Mouse (Mus musculus) gastrocnemius, postnatal 14 days (tissue): ENCODE data around the gene Rapgef2. TPM values are rescaled to one million over a fixed set of nuclear protein-coding genes. Genes with fewer than 3 reads are reported as not detected.

Source experiments
- DNase-seq: peaks from one replicate; pipeline ENCODE4 v3.0.0; 2021; ENCODE audit warnings: mixed read lengths
- intact Hi-C: fragments of 180-260 bp; cut with DNase I; formaldehyde crosslinking; loops from one replicate; pipeline ENCODE4 v1.15.1; 2025; ENCODE audit warnings: low total_unique reads
- long read RNA-seq, 2 experiments: library from polyadenylated mRNA; stranded (forward); transcript quantifications; one replicate each; pipeline ENCODE4 v2.0.0; 2021
- total RNA-seq, 2 experiments: library from RNA; stranded (reverse); gene quantifications; 2 replicates each; pipeline ENCODE4 v1.2.3; 2021

Gene Rapgef2
- 10 to 100 TPM; 20.5 to 21.0 TPM for total RNA-seq
- long read RNA-seq, experiment 1, full-length matches to known transcripts, result 1 of 4 reads
- long read RNA-seq, experiment 1, partial matches to known transcripts, result 1 of 4 reads
- long read RNA-seq, experiment 1, other reads (novel, unspliced or antisense), result 2 of 4 reads
- long read RNA-seq, experiment 2, partial matches to known transcripts, result 5 of 8 reads
- long read RNA-seq, experiment 2, other reads (novel, unspliced or antisense), result 3 of 8 reads

DNA sequence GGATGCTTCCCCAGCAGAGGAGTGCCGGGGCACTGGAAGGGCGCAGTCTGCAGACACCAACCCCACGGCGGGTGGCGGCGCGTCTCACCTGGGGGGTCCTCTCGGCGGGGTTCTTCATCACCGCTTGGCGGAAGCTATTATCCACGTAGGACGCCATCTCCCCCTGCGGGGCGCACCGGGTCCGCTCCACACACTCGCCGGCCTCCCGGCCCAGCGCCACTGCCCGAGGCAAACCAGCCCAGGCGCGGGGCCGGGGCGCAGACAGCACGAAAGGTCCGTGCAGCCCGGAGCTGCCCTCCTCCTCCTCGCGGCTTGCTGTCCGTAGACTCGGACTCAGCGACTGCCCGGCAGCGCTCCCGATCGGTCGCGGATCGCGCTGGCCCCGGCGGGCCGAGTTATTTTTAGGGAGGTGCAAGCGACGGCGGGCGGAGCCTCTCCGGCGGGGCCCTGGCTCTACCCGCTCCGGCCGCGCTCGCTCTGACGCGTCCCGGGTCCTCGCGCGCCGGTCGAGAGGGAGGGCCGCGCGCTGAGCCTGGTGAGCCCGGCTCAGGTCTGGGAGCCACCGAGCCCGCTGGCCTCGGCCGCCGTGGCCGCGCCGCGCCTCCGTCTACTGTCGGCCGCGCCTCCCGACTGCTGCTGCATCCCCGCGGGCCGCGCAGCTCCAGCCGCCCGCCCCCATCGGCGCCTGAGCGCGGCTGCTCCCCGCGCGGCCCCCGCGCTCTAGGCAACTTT lies at the start of gene Rapgef2:
Gene Rapgef2, minus strand, starts transcription at position 142 of the 732 bp plus-strand sequence.
- intact Hi-C loops, result no loop called here
- DNase-seq, result peak; percentile 85

DNA sequence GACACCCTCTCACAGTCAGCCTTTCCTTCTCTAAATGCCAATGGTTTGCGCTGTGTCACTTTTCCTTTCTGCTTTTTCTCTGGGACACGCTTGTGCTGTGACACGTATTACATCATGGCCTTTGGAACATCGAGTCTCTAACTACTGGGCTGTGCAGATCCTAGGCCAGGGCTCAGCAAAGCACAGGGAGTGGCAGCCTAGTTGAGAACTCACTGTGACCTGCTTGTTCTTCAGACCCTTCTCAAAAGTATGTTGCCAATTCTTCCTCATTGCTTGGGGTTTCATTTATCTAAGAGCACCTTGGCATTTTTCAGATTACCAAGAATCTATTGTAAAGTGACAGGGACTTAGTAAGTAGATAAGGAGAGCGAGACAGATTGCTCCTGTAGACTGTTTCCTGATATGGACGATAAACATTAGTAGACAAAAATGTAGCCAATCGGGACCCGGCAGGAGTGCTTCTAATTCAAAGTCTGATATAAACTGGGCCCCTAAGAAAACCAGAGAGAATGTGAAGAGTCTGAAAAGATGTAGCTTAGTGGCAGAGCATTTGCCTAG lies 47.4 kb upstream of the Rapgef2 start:
- DNase-seq, result no peak
- intact Hi-C loops, result no loop called here

DNA sequence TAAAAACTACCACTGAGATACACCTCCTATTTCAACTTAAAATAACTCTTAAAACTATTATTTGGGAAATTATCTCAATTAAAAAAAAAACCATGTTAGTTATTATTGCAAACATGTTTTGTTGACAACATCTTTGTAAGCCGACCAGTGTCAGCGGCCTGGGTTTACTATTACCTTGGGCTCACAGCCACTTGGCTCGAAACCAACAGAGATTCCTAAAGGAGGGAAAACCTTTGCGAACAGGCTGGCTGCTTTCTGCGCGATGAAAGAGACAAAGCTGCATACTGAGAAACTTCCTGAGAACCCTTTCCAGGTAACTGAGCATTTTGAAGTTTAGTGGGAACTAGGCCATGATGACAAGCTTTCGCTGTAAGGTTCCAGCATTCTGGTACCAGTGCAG lies 46.7 kb upstream of the Rapgef2 start:
- intact Hi-C loops, result no loop called here
- DNase-seq, result no peak

DNA sequence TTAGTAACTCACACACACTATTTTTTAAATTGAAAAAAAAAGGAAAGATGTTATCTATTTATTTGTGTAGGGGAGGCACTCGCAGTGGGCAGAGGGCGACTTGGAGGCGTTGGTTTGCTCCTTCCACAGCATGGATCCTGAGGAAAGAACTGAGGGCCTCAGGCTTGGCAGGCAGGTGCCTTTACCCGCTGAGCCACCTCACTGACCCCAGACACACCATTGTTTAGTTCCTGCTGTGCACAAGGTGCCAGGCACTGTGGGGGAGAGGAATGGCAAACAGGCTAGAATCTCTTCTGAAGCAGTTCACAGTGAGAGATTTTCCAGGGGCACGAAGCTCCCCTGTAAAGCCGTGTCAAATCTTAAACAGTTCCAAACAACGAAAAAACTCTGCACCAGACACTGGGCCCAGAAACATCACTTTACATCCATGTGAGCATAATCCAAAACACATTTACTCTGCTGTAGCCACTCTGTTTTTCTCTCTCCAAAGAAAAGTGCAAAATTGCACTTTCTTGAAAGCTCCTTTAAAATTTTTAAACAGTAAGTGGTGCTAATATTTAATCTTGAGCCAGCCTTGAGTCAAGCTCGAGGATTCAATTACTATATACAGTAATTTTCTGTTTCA lies 43.5 kb upstream of the Rapgef2 start:
- intact Hi-C loops, result no loop called here
- DNase-seq, result no peak

DNA sequence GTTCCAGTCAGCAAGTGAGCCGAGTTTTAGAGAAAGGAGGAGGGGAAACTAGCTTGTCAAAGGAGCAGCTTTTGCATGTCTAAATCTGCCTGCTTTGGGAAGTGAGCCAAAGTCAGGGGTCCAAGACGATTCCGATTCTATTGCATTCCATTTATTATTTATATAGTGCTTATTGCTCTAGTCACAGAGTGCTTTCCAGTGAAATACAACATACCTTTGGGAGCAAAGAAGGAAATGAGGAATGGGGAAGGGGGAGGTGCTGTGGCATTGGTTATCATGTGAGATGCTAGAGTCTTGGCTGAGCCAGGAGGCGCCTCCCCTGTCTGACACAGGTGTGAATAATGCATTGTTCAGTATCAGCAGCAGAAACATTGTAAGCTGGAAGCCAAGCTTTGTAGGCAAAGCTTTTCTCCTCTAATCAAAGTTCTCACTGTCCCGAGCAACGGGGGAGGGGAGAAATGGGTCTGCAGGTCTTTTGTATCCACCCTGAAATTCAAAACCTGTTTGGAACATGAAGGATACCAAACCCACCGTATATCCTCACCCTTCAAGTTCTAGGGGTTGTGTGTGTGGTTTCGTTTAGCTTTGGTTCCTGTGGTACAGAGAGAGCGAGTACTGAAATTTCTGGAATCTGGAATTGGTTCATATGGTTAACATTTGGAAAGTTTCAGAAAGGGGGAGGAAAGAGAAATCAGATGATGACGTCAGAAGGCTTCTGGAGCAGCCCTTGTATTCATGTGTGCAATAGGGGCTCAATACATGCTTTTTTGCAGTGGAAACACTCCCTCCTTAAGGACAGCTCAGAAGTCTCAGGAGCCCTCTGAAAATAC lies 38.6 kb upstream of the Rapgef2 start:
- intact Hi-C loops, result no loop called here
- DNase-seq, result no peak

DNA sequence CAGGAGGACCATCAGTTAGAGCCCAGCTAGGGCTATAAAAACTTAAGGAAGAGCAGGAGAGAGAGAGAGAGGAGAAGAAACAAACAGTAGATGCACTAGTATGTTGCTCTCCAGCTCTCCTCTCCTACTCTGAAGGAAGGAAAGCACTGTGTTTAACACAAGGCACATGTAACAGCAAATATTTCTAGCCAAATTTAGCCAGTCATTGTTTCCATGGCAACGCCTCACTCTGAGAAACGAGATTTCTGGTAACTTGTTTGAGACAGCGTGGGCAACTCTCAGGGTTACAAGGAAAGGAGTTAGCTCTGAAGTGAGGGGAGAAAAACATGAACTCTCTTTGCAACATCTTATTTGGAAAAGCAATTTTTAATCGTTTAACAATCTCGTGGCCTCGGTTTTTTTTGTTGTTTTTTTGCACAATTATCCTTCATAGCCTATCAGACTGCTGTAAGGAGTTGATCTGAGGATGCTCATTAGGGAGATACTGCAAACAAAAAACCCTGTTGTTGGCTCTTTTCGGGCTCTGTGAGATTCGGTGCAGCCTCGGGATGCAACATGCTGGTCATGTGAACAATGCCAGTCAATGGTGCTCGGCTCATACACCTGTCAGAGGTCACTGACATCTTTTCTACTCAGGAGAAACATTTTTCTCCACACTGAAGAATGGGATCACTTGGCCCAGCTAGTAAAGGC lies 27.8 kb upstream of the Rapgef2 start:
- intact Hi-C loops, result no loop called here
- DNase-seq, result no peak

DNA sequence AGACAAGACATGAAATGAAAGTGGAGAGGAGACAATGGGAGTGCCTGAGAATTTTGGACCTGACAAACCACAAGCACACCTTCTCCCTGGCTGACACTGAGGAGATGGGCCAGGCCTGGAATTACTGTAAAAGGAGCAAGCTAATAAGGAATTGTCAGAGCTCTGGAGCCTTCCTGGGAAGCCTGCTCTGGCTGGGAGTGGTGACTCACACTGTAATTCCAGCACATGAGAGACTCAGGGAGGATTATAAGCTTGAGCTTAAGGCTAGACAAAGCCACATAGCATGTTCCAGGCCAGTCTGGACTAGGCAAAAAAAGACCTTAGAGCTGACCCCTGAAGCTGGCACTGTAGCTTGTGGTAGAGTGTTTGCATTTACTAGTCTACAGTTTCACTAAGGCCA lies 25.6 kb upstream of the Rapgef2 start:
- DNase-seq, result no peak
- intact Hi-C loops, result no loop called here

DNA sequence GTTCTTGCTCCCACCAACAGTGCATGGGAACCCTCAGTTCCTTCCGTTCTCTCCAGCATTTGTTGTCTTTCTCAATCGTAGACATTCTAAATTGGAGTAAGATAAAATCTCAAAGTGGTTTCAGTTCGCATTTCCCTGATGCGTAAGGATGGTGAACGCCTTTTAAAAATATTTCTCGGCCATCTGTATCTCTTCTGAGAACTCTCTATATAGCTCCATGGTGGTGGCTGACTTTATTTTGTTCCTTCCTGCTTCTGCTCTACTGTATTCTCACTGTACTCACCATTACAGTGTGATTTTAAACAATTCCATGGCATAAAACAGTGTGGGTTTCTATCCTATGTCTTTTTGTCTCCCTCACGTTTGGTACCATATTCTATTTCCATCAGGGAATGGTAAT lies 23.9 kb upstream of the Rapgef2 start:
- intact Hi-C loops, result no loop called here
- DNase-seq, result no peak

DNA sequence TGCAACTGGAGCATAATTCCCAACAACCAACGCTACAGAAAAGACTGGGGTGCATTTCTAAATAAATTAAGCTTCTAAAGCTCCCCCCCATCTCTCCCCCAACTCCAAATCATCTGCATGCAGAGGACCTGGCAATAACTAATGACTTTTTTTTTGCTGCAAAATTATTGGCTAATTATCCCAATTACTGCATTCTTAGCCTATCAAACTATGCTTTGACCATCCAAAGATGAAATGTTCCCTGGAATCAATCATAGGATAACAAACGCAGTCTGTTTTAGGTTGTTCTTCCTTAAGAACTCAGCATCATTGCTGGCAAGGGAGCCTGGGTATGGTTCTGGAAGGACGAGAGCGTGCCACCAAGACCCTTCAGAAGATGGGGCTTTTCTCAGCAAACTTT lies 22.3 kb upstream of the Rapgef2 start:
- no peak for DNase-seq

DNA sequence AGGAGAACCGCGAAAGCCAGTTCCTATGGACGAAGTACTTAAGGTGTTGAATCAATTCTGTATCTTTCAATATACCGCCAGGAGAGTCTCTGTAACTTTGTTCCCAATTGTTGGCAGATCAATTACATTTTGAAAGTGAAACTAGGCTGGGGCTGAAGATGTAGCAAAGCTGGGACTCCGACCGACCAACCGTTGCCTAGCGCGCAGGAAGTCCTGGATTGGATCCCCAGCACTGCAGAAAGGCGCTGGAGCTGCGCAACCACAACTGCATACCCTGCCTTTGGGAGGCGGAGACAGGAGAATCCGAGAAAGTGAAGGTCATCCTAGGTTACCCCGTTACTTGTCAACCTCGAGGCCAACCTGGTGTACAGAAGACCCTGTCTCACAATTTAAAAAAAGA lies 13.1 kb upstream of the Rapgef2 start:
- no peak for DNase-seq
- intact Hi-C loops, result no loop called here

More for the DNA sequence above, 22.3 kb upstream of the Rapgef2 start:
- intact Hi-C loops, result no loop called here

DNA sequence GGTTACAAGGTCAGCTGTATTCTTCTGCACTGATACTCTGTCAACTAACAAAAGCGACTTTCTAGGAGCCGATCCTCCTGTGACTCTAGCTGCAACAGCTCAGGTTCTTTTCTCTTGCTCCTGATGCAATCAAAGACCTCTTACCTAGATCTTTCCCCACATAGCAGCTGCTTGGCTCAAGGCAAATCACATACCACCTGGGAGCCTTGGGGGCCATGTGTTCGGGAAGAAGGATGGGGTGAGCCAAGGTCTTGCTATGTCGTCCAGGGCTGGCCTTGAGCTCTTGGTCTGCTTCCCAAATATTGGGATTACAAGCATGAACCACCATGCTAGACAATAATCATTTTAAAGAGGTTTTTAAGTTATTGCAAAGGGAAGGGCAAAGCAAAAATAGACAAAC lies 11.0 kb upstream of the Rapgef2 start:
- intact Hi-C loops, result no loop called here
- no peak for DNase-seq

DNA sequence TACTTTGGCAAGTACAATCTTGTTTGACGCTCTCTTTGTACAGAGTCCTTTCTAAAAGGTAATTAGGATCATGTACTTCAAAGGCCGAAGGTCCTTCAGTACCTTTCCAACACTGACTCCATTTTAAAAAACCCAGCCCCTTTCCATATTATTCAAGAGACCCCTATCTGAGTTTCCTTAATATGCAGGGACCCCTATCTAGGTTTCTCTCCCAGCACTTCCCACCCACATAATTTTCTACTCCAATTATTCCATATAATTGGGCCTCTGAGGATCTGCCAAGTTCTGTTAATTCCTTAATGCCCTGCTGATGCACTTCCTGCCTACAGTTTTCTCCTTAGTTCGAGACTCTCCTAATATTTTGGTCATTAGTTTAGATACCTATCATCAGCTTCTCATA lies 10.3 kb upstream of the Rapgef2 start:
- intact Hi-C loops, result no loop called here
- no peak for DNase-seq

DNA sequence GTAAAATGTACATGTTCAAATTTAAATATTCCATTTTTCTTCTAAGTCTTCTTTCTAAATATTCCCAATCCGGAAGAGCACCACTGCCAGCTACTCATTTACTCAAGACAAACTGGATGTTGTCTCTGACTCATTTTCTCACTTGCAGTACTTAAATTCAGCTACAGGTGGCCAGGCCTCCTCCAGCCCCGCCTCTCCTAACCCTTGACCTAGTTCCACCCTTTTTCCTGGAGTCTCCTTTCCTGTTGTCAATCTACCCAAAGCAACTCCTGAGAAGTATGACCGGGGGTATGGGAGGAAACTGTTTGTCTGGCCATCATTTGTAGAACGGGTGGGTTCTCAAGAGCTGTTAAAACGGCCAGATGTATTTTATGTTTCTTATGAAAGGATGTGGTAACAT lies 9.7 kb upstream of the Rapgef2 start:
- no peak for DNase-seq
- intact Hi-C loops, result no loop called here

DNA sequence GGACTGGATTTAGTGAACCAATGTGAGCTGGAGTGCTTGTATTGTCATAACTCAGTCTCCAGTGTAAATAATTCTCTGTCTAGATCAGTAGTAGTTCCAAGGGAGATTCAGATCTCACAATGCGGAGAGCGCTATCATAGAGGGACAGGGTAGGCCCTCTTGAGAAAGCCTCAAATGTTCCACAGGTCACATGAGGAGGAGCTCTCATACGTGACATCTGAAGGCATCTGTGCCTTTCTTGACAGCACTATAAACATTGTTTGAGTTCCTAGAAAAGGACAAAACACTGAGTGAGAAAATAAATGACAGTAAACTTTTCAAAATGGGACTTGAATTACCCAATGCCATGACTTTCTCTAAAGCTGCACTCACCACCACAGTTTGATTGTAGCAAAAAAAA lies 8.4 kb upstream of the Rapgef2 start:
- intact Hi-C loops, result no loop called here
- DNase-seq, result no peak

DNA sequence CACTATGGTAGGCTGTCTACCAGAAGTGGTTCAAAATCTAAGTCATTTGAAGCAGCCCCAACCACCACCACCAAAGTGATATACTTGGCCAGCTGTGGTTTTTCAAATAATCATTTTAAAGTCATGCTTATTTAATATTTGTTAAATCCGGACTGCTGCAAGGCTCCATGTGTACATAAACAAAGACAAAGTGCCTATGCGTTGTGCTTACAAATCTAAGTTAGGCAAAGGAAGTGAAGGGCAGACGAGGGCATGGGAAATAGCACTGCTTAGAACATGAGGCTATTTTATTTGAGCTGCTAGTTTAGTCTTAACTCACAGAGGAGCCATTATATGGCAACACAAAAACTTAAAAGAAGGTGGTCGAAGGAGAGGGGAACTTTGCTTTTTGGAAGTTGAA lies 6.7 kb upstream of the Rapgef2 start:
- no peak for DNase-seq
- intact Hi-C loops, result no loop called here

DNA sequence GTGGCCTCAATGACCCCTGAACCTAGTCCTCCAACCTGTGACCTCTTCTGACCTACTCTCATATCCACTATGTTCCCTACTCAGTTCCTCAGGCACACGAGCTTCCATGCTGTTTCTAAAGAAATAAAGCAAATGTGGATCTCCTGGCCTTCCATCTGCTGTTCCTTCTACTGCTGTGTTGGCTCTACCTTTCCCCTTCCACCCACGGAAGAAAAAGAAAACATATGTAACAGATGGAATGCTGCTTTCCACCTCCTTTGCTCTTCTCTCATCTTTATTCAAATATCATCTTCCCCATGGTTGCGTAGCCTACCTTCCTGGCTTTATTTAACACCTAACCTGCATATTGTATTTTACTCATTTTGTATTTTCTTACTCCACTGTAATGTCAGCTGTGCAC lies 2.7 kb upstream of the Rapgef2 start:
- intact Hi-C loops, result no loop called here
- no peak for DNase-seq

DNA sequence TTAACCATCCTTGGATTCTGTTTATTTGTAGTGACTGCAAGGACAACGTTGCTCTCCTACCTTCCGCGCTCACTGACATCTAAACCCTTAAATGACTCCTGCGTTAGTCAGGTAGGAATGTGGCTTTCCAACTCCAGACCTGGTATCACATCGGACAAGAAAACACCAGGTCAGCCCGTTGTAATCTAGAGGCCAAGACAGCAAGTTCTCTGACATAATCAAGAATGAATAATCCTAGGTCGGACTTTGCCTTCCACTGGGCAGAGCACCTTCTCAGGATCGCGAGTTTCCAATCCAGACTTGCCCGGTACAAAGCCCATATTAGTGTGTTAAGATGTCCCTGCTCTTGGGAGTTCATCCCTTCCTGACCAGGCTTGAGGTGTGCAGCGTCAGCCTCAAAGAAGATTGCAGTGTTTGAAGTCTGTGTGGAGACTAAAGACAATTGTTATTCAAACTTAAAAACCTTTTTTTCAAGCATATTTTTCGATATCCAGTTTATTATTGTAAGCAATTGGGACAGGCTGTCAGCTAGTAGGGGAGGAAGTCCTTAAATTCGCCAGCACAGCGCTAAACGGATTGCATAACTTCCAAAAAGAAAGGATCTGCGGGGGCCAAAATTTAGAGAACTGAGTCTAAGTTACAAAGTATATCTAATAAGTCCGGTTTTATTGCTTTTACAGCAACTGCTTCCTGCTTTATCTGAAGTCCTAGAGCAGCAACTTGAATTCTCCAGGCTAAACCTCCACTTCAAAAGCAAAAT lies 1.6 kb upstream of the Rapgef2 start:
- DNase-seq, result no peak
- intact Hi-C loops, result no loop called here

DNA sequence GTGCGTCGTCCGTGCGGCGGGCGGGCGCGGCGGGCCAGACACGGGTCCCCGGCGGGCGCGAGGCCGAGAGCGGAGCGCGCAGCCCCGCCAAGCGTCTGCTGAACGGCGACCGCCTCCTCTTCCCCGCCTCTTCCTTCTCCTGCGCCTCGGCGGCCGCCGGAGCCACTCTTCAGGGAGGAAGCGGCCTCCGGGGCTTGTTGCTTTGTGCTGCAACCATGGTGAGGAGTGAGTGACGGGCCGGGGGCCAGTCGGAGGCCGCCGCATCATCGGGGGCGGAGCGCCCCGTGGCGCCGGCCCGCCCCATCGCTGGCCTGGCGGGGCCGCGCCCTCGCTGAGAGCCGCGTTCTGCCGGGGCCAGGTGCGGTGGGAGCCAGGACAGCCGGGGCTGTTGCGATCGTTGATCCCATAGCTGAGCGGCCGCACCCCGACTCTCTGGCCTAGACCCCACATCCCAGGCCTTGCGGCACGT lies 825 bp upstream of the Rapgef2 start:
- intact Hi-C loops, result no loop called here
- peak; percentile 95 for DNase-seq

DNA sequence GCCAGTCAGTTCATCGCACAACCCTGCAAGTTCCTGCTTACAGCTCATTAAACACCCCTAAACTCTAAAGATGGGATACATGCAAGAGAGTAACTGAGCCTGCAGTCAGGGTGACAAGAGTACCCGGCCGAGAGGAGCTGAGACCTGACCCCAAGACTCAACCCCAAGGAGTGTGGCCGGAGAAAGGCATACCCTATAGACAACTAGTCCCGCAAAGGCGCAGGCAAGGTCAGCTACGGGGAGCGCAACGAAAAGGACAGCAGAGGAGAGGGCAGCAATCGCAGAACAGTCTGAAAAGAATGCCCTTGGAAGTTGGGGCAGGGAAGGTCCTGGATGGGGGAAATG lies 314 bp downstream of the Rapgef2 start:
- intact Hi-C loops, result no loop called here
- DNase-seq, result no peak
